Mouse (Mus musculus) midbrain, postnatal 0 days (tissue): ENCODE results near the gene Fam162a. TPM values are rescaled to one million over a fixed set of nuclear protein-coding genes. Genes with fewer than 3 reads are reported as not detected.
"Not testable (repeated sequence)": the region's sequence is repeated elsewhere in the genome, so short reads cannot be mapped to it uniquely, and the experiment has no call there.

Experiments
- ATAC-seq: fragments of 200-750 bp; cut with Nextera tagmentation; 2 replicates; pipeline ENCODE4 v1.8.0; 2017; ENCODE audit warnings: moderate number of reproducible peaks, mild to moderate bottlenecking, moderate TSS enrichment, moderate library complexity; ENCODE audit not compliant: low FRiP score
- DNase-seq: peaks from one replicate; pipeline ENCODE4 v3.0.0-alpha.2; 2015; ENCODE audit warnings: low spot score
- H3K27ac ChIP-seq: fragments of 300-500 bp; sonication (generic); 2 replicates; pipeline ENCODE4 v1.5.1; 2014; ENCODE audit warnings: low read depth, mild to moderate bottlenecking, low read length, mixed read lengths
- H3K27me3 ChIP-seq: fragments of 300-500 bp; sonication (generic); 2 replicates; pipeline ENCODE4 v1.6.1; 2014; ENCODE audit warnings: low read length, control low read depth, mixed read lengths; ENCODE audit not compliant: insufficient read depth
- H3K36me3 ChIP-seq: fragments of 300-500 bp; sonication (generic); 2 replicates; pipeline ENCODE4 v1.6.1; 2014; ENCODE audit warnings: low read length, control low read depth, mixed read lengths; ENCODE audit not compliant: insufficient read depth
- H3K4me1 ChIP-seq: fragments of 300-500 bp; sonication (generic); 2 replicates; pipeline ENCODE4 v1.6.1; 2014; ENCODE audit warnings: mild to moderate bottlenecking, control low read depth, antibody characterized with exemption, low read length, mixed read lengths; ENCODE audit not compliant: insufficient read depth
- H3K4me2 ChIP-seq: fragments of 300-500 bp; sonication (generic); 2 replicates; pipeline ENCODE4 v1.6.1; 2014; ENCODE audit warnings: low read depth, mild to moderate bottlenecking, low read length, mixed read lengths; ENCODE audit not compliant: poor library complexity, severe bottlenecking
- H3K4me3 ChIP-seq: fragments of 300-500 bp; sonication (generic); 2 replicates; pipeline ENCODE4 v1.5.1; 2014; ENCODE audit warnings: low read depth, mild to moderate bottlenecking, low read length, moderate library complexity
- H3K9ac ChIP-seq: fragments of 300-500 bp; sonication (generic); replicated peaks from 2 replicates; pipeline ENCODE4 v1.6.1; 2014; ENCODE audit warnings: mild to moderate bottlenecking, low read length, moderate library complexity, mixed read lengths; ENCODE audit not compliant: poor library complexity, severe bottlenecking
- H3K9me3 ChIP-seq: fragments of 300-500 bp; sonication (generic); 2 replicates; pipeline ENCODE4 v1.6.1; 2016; ENCODE audit warnings: low read length, control low read depth
- CTCF ChIP-seq: IDR thresholded peaks from 2 replicates; pipeline ENCODE4 v1.5.1; 2016; ENCODE audit warnings: antibody characterized with exemption, mild to moderate bottlenecking
- WGBS: fragments of 180-500 bp; shearing (Covaris S2); extraction: QIAGEN DNeasy Blood & Tissue Kit; methylation state at CpG from one replicate; pipeline ENCODE4 v1.1.7; 2014; 5-methylcytosine and 5-hydroxymethylcytosine counted together
- polyA plus RNA-seq: library from polyadenylated mRNA; unstranded; fragments of >200 nt; fragmentation: Nextera tagmentation; extraction: Ambion mirVana; gene quantifications from 2 replicates; pipeline ENCODE4 v1.2.1, GENCODE M21; 2015
- total RNA-seq: library from RNA; depleted of rRNA; stranded (reverse); fragments of >200 nt; gene quantifications from 2 replicates; pipeline ENCODE4 v1.2.3, GENCODE M21; 2014

The Fam162a gene
- total and polyA plus RNA-seq, 2 experiments from 2014 or later = 9.2 to 117 TPM

DNA sequence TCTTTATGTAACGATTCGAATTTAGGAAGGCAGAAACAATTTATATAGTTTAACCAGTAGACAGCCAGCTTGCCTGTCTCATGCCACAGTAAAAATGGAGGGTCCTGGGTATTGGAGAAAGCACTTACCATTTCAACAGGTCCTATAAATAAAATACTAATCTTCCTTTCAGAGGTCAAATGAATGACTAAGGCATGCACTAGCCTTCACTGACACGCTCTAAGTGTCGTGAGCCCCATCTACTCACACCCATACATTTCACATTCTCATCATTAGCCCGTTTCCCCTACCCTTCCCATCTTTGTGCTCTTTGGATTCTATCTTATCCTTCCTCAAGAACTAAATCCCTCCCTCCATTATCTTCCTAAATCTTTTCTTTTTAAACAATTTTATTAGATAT lies 6.5 kb downstream of the Fam162a start:
- Histone ChIP-seq H3K27ac (no peak overlapping the region), H3K4me3 (no peak overlapping the region), H3K36me3 (no peaks in the 10 kb centered on the region), H3K9ac (no peak overlapping the region), H3K4me2 (no peak overlapping the region), H3K4me1 (no peaks in the 10 kb centered on the region), H3K27me3 (no peaks in the 10 kb centered on the region), H3K9me3 (no peaks in the 10 kb centered on the region)
- no peak for TF ChIP-seq CTCF
- ATAC-seq (no peak), DNase-seq (no peak)
- WGBS = 87% methylated on average over 5 of the region's 5 CpGs

DNA sequence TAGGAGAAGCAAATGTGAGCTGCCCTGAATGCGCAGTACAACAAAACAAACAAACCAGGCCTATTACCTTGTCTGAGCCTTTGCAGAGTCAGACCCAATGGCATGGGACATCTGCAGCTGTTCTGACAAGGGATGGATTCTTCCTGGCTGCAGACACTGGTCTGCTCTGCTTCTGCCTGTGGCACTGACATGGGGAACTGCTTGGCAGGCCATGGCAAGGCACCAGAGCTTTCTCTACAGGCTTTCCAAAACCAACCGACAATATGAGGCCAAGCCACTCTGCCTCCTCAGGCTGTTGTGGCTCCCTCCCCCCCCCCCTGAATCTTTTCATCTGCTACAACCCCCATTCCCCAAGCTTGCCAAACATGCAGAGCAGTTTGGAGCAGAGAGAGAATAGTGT lies 8.1 kb downstream of the Fam162a start:
- Histone ChIP-seq H3K4me1 (no peaks in the 10 kb centered on the region), H3K9me3 (no peaks in the 10 kb centered on the region), H3K4me3 (no peak overlapping the region), H3K27me3 (no peaks in the 10 kb centered on the region), H3K9ac (no peak overlapping the region), H3K36me3 (no peaks in the 10 kb centered on the region), H3K27ac (no peak overlapping the region), H3K4me2 (no peak overlapping the region)
- DNase-seq (peak; percentile 55), ATAC-seq (no peak)
- WGBS = 65% methylated on average over 2 of the region's 2 CpGs
- TF ChIP-seq CTCF = no peak

- H3K27me3 ChIP-seq, H3K4me3 ChIP-seq, ATAC-seq, H3K4me1 ChIP-seq, H3K36me3 ChIP-seq, H3K4me2 ChIP-seq, H3K9ac ChIP-seq, H3K27ac ChIP-seq, H3K9me3 ChIP-seq, DNase-seq: not testable (repeated sequence)
- WGBS = 82% methylated on average over 1 of the region's 1 CpGs
These were observed 8.9 kb downstream of the Fam162a start for GRCm38 (mm10) chr16:36062534-36062933.

GRCm38 (mm10) chr16:36057933-36058475 lies 13.4 kb downstream of the Fam162a start:
- Histone ChIP-seq H3K9ac (no peak overlapping the region), H3K36me3 (peaks cover 2% of the 10 kb centered on the region; the same call in 1 of the 2 replicates), H3K27me3 (no peaks in the 10 kb centered on the region), H3K4me2 (no peak overlapping the region), H3K4me3 (no peak overlapping the region), H3K9me3 (no peaks in the 10 kb centered on the region), H3K4me1 (no peaks in the 10 kb centered on the region), H3K27ac (no peak overlapping the region)
- ATAC-seq (no peak), DNase-seq (no peak)
- WGBS = 85% methylated on average over 8 of the region's 8 CpGs
- TF ChIP-seq CTCF = no peak

DNA sequence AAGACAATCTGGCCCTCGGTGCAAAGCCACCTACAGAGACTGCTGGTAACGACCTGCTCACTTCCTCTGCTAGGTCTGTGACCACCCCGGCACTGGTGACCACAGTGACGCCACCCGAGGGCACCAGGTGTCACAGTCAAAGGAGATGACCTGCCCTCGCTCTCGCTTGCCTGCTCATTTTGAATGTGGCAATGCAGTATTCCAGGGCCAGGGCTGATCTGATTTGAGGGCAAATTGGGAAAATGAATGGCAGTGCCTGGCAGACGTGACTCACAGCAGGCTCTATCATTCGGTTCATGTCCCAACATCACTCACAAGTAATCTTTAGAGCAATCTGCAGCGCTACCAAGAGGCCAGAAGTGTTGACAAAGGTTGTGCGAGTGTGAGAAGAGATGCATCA lies 15.0 kb downstream of the Fam162a start:
- TF ChIP-seq CTCF = no peak
- H3K27me3 ChIP-seq = no peaks in the 10 kb centered on the region
- DNase-seq (no peak), ATAC-seq (no peak)
- H3K4me3 ChIP-seq = no peak overlapping the region
- H3K9me3 ChIP-seq = no peaks in the 10 kb centered on the region
- H3K4me1 ChIP-seq = no peaks in the 10 kb centered on the region
- H3K9ac ChIP-seq = no peak overlapping the region
- H3K27ac ChIP-seq = no peak overlapping the region
- peaks cover 10% of the 10 kb centered on the region for H3K36me3 ChIP-seq
- no peak overlapping the region for H3K4me2 ChIP-seq
- 90% methylated on average over 11 of the region's 11 CpGs for WGBS

- Histone ChIP-seq H3K4me3 (no peak overlapping the region), H3K4me2 (no peak overlapping the region), H3K27me3 (no peaks in the 10 kb centered on the region), H3K36me3 (peaks cover 13% of the 10 kb centered on the region), H3K9me3 (no peaks in the 10 kb centered on the region), H3K27ac (no peak overlapping the region), H3K9ac (no peak overlapping the region), H3K4me1 (no peaks in the 10 kb centered on the region)
- WGBS = 97% methylated on average over 8 of the region's 8 CpGs
- no peak for ATAC-seq
- TF ChIP-seq CTCF = no peak
- DNase-seq = no peak
These were observed 16.5 kb downstream of the Fam162a start for GRCm38 (mm10) chr16:36054920-36055319.
